Mouse (Mus musculus) liver, embryonic 11.5 days (tissue): Measurements from ENCODE around the gene Rbm47. TPM values are rescaled to one million over a fixed set of nuclear protein-coding genes. Genes with fewer than 3 reads are reported as not detected.

Source experiments
- ATAC-seq: fragments of 200-750 bp; cut with Nextera tagmentation; replicated peaks from 2 replicates; pipeline ENCODE4 v1.8.0; 2017; ENCODE audit warnings: moderate number of reproducible peaks, mild to moderate bottlenecking, moderate TSS enrichment, moderate library complexity; ENCODE audit not compliant: low FRiP score
- DNase-seq: peaks from one replicate; pipeline ENCODE4 v3.0.0-alpha.2; 2017; ENCODE audit warnings: low spot score
- H3K27ac ChIP-seq: fragments of 300-500 bp; sonication (generic); 2 replicates; pipeline ENCODE4 v1.5.1; 2014; ENCODE audit warnings: mild to moderate bottlenecking, low read depth, low read length, control low read depth
- H3K27me3 ChIP-seq: fragments of 300-500 bp; sonication (generic); replicated peaks from 2 replicates; pipeline ENCODE4 v1.6.1; 2014; ENCODE audit warnings: low read length, mixed read lengths; ENCODE audit not compliant: control insufficient read depth, insufficient read depth
- H3K36me3 ChIP-seq: fragments of 300-500 bp; sonication (generic); 2 replicates; pipeline ENCODE4 v1.6.1; 2014; ENCODE audit warnings: mild to moderate bottlenecking, low read length, moderate library complexity, mixed read lengths; ENCODE audit not compliant: control insufficient read depth, insufficient read depth
- H3K4me1 ChIP-seq: fragments of 300-500 bp; sonication (generic); replicated peaks from 2 replicates; pipeline ENCODE4 v1.6.1; 2014; ENCODE audit warnings: low read length, mixed read lengths; ENCODE audit not compliant: control insufficient read depth, insufficient read depth
- H3K4me2 ChIP-seq: fragments of 300-500 bp; sonication (generic); 2 replicates; pipeline ENCODE4 v1.6.1; 2014; ENCODE audit warnings: mild to moderate bottlenecking, control low read depth, moderate library complexity
- H3K4me3 ChIP-seq: fragments of 300-500 bp; sonication (generic); 2 replicates; pipeline ENCODE4 v1.5.1; 2014; ENCODE audit warnings: low read depth, low read length, control low read depth
- H3K9ac ChIP-seq: fragments of 300-500 bp; sonication (generic); 2 replicates; pipeline ENCODE4 v1.6.1; 2014; ENCODE audit warnings: low read depth, low read length, control low read depth
- H3K9me3 ChIP-seq: fragments of 300-500 bp; sonication (generic); 2 replicates; pipeline ENCODE4 v1.6.1; 2016; ENCODE audit warnings: low read length, inconsistent platforms, mixed read lengths; ENCODE audit not compliant: control insufficient read depth
- WGBS: fragments of 180-500 bp; shearing (Covaris S2); extraction: QIAGEN DNeasy Blood & Tissue Kit; methylation state at CpG from one replicate; pipeline ENCODE4 v1.1.7; 2014; 5-methylcytosine and 5-hydroxymethylcytosine counted together
- polyA plus RNA-seq: library from polyadenylated mRNA; unstranded; fragments of >200 nt; fragmentation: Nextera tagmentation; extraction: Ambion mirVana; gene quantifications from 2 replicates; pipeline ENCODE4 v1.2.1, GENCODE M21; 2014

Gene Rbm47
- polyA plus RNA-seq, 1 experiment from 2014 or later: 13.5 TPM

DNA sequence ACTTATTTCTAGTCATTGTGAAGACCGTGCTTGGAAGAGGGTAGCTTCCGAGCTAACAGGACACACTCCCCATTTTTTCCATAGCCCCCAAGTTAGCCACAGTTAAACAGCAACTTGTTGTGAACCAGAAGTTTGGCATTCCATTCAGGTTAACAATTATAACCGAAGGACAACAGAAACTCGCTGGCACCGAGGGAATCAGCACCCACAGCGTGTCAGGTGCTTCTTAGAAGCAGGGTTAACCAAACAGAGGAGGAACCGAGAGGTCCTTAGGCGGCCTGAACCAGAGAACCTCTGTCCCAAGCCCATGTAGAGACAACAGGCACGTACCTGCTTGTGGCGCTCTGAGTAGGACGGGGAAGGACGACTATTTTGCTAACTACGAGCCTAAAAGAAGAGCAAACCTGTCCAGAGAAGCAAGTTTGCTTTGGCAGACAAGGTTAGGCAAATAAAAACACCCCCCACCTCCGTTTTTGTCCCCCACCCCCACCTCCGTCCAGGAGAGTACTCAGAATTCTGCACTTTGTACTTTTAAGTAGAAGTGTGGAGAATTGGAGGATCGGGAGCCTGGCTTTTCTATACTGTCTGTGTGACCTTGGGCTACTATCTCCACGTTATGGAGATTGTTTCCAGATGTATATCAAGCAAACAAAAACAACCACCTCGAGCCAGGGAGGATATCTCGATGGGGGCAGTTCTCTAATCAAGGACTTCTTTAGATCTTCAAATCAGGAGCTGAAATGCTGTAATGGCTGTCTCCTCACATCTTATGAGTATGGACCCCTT lies 91.3 kb downstream of the Rbm47 start:
- Histone ChIP-seq H3K4me1 (peaks cover 5% of the 10 kb centered on the region), H3K9me3 (no peaks in the 10 kb centered on the region), H3K27ac (peak overlapping the region; percentile 75), H3K4me3 (peak overlapping the region; percentile 14; the same call in 1 of the 2 replicates), H3K36me3 (no peaks in the 10 kb centered on the region), H3K9ac (no peak overlapping the region), H3K4me2 (peak overlapping the region; percentile 37), H3K27me3 (no peaks in the 10 kb centered on the region)
- WGBS: 69% methylated on average over 19 of the region's 19 CpGs
- DNase-seq: no peak
- ATAC-seq: no peak

DNA sequence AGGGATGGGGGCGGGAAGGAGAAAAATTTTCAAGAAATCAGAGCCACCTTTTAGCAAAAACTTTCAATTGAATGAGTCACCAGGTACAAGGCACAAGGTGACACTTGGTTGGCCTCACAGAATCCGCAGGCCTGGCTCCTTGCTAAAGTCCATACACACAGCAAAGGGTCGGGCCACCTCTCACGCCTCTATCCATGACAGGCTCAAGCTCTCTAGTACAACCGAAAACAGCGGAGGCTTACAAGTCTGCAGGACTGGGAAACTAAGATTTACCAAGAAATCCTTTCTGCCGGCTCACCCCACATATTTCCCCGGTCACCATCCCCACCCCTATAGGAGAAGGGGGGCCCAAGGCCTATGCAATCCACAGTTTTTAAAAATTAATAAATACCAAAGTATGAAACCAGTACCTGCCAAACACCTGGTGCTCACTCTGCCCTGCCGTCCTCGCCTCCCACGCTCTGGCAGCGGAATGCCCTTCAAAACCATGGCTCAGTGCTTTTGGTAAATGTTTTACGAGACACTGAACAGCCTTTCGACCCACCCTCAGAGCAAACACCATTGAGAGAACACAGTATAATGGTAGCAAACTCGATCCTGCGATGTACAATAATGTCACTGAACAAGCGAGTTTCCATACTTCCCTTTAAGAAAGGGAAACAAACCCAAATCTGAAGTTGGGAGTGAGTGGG lies 92.2 kb downstream of the Rbm47 start:
- WGBS: 80% methylated on average over 17 of the region's 17 CpGs
- Histone ChIP-seq H3K27ac (peak overlapping the region; percentile 75), H3K4me1 (peaks cover 9% of the 10 kb centered on the region), H3K9ac (no peak overlapping the region), H3K4me3 (peak overlapping the region; percentile 34), H3K9me3 (no peaks in the 10 kb centered on the region), H3K4me2 (peak overlapping the region; percentile 50), H3K36me3 (no peaks in the 10 kb centered on the region), H3K27me3 (no peaks in the 10 kb centered on the region)
- no peak for ATAC-seq
- no peak for DNase-seq

DNA sequence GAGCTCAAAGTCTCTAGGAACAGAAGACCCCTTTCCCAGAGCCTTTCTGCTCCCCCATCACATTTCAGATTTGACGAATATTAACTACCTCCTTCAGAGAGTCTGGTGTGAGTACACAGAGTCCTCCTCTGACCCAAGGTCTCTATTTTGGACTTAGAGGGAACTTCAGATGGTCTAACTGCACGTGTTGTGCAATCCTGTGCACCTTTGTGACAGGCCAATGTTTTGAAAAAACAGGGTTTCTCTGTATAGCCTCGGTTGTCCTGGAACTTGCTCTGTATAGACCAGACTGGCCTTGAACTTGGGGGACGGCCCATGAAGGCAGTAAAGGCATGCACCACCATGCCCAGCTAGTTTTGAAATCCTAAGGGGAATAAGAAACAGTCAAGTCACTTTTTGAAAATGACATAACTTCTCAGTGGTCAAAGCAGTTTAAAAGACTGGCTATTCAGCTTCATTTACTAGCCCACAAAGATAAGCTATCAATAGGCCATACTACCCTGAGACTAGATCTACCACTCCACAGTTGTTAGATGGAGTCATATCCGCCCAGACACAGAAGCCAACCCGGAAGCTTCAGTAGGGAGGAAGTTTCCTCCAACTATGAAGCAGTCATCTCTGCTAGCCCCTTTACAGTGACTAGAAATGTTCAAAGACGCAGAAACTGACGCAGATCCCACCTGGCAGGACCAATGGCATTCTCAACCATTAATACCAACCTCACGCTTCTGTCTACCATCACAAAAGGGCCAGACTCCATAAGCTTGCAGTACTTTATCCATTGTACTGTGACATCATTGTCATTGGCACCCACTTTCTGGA lies 93.3 kb downstream of the Rbm47 start:
- Histone ChIP-seq H3K27ac (no peak overlapping the region), H3K4me3 (peak overlapping the region; percentile 5; the same call in 1 of the 2 replicates), H3K4me2 (peak overlapping the region; percentile 50), H3K4me1 (peaks cover 12% of the 10 kb centered on the region), H3K9ac (no peak overlapping the region), H3K36me3 (no peaks in the 10 kb centered on the region), H3K9me3 (no peaks in the 10 kb centered on the region), H3K27me3 (no peaks in the 10 kb centered on the region)
- DNase-seq (no peak), ATAC-seq (no peak)
- 65% methylated on average over 9 of the region's 9 CpGs for WGBS

DNA sequence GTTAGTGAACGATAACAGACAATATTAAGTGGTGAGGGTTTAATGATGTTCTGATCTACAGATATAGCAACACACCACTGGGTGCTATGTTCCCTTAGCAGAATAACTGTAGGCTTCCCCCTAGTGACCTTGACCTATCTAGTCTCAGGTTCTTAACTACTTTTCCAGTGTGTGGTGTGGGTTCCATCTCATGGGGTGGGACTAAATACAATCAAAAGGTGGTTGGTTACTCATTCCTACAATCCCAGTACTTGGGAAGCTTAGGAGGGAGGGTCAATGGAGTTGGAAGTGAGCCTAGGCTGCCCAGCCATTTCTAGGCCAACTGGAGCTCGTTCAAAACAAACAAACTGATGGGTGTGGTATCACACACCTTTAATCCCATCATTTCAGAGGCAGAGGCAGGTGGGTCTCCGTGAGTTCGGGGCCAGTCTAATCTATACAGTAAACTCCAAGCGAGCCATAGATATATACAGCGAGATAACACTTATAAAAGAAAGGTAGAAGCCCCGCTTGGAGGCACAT lies 94.4 kb downstream of the Rbm47 start:
- Histone ChIP-seq H3K9me3 (no peaks in the 10 kb centered on the region), H3K4me2 (no peak overlapping the region), H3K4me1 (peaks cover 13% of the 10 kb centered on the region), H3K36me3 (no peaks in the 10 kb centered on the region), H3K27me3 (no peaks in the 10 kb centered on the region), H3K27ac (no peak overlapping the region), H3K9ac (no peak overlapping the region), H3K4me3 (no peak overlapping the region)
- WGBS: 79% methylated on average over 7 of the region's 7 CpGs
- DNase-seq (no peak), ATAC-seq (no peak)

GRCm38 (mm10) chr5:66077416-66077815 lies 95.5 kb downstream of the Rbm47 start:
- WGBS: 38% methylated on average over 10 of the region's 10 CpGs
- H3K4me3 ChIP-seq: no peak overlapping the region
- H3K4me1 ChIP-seq: peaks cover 15% of the 10 kb centered on the region
- no peaks in the 10 kb centered on the region for H3K9me3 ChIP-seq
- ATAC-seq (no peak), DNase-seq (no peak)
- H3K27ac ChIP-seq: no peak overlapping the region; the same call in 1 of the 2 replicates
- no peaks in the 10 kb centered on the region for H3K27me3 ChIP-seq
- H3K9ac ChIP-seq: no peak overlapping the region
- H3K36me3 ChIP-seq: no peaks in the 10 kb centered on the region
- H3K4me2 ChIP-seq: peak overlapping the region; percentile 31

DNA sequence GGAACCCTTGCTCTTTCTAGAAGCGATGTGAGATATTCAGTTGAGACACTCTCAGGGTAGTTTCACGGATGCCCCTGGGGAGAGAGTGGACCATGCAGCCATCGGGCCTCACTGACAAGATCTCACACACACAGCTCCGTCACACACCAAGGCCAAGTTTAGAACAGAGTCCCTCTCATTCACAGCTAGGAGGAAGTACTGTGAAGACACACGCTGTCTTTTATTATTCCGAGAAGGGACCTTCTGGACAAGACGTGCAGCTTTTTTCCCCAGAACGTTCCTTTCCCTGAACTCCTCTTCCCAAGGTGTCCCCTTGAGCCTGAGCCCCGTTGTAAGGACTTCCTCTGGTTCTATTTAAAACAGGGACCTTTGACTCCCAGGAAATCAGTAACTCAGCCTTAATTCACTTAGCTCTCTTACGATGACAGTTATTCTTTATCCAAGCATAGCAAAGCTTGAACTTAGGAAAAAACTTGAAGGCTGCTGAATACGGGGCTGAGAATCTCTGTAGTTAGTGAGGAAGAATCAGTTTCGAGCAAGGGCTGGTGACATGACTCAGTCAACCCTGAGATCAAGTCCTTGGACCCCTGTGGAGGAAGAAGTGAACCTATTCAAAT lies 96.1 kb downstream of the Rbm47 start:
- Histone ChIP-seq H3K4me2 (no peak overlapping the region), H3K36me3 (no peaks in the 10 kb centered on the region), H3K27ac (no peak overlapping the region), H3K9me3 (no peaks in the 10 kb centered on the region), H3K27me3 (no peaks in the 10 kb centered on the region), H3K4me1 (peaks cover 15% of the 10 kb centered on the region), H3K9ac (no peak overlapping the region), H3K4me3 (no peak overlapping the region)
- WGBS: 65% methylated on average over 12 of the region's 12 CpGs
- DNase-seq (no peak), ATAC-seq (no peak)

- H3K36me3 ChIP-seq: no peaks in the 10 kb centered on the region
- DNase-seq (no peak), ATAC-seq (no peak)
- H3K27me3 ChIP-seq: no peaks in the 10 kb centered on the region
- no peak overlapping the region for H3K9ac ChIP-seq
- no peak overlapping the region for H3K27ac ChIP-seq
- H3K9me3 ChIP-seq: no peaks in the 10 kb centered on the region
- WGBS: 84% methylated on average over 12 of the region's 12 CpGs
- peaks cover 18% of the 10 kb centered on the region for H3K4me1 ChIP-seq
- H3K4me2 ChIP-seq: no peak overlapping the region
- no peak overlapping the region for H3K4me3 ChIP-seq
Measured at GRCm38 (mm10) chr5:66075906-66076305, 97.0 kb downstream of the Rbm47 start.

DNA sequence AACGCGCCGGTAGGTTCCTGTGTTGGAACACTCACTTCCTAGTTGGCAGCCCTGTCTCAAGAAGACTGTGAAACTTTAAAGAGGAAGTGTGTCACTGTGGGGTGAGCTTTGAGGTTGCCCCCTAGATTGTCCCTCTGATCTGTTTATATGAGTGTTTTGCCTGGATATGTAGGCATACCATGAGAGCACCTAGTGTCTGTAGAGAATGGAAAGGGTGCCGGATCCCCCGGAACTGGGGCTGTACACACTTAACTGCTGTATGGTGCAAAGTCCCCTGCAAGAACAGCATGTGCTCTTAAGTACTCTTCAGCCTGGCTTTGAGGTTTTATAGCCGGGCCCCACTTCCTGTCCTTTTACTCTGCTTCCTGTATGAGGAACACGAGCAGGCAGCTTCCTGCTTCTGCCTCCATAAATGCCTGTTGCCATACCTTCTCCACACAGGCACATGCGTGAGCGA lies 97.9 kb downstream of the Rbm47 start:
- ATAC-seq: no peak
- no peak overlapping the region for H3K4me3 ChIP-seq
- peaks cover 20% of the 10 kb centered on the region for H3K4me1 ChIP-seq
- H3K27ac ChIP-seq: peak overlapping the region; percentile 45; the same call in 1 of the 2 replicates
- WGBS: 59% methylated on average over 9 of the region's 9 CpGs
- no peaks in the 10 kb centered on the region for H3K9me3 ChIP-seq
- H3K4me2 ChIP-seq: no peak overlapping the region
- H3K36me3 ChIP-seq: no peaks in the 10 kb centered on the region
- DNase-seq: no peak
- H3K27me3 ChIP-seq: no peaks in the 10 kb centered on the region
- no peak overlapping the region for H3K9ac ChIP-seq
